Mouse (Mus musculus): ENCODE results near the gene Spindoc. TPM values are rescaled to one million over a fixed set of nuclear protein-coding genes. Genes with fewer than 3 reads are reported as not detected.
"Not testable (repeated sequence)": the region's sequence is repeated elsewhere in the genome, so short reads cannot be mapped to it uniquely, and the experiment has no call there.

The Spindoc gene
- polyA plus RNA-seq, 1 experiment from 2014 or later: 51.7 TPM

GRCm38 (mm10) chr19:7417911-7418849 lies 35.4 kb upstream of the Spindoc start:
- Histone ChIP-seq H3K4me1 (peaks cover 60% of the 10 kb centered on the region), H3K27ac (replicated peaks) (peak overlapping the region; percentile 99), H3K4me3 (peak overlapping the region; percentile 90), H3K27me3 (ENCODE audit: low read depth, poor library complexity, severe bottlenecking) (peaks cover 50% of the 10 kb centered on the region), H3K9me3 (replicated peaks) (no peaks in the 10 kb centered on the region), H3K36me3 (peaks cover 39% of the 10 kb centered on the region)
- WGBS: under 1% methylated on average over 49 of the region's 59 CpGs
- DNase-seq (ENCODE audit: low spot score): peak; percentile 85

- no peaks in the 10 kb centered on the region for H3K9me3 ChIP-seq (replicated peaks)
- H3K36me3 ChIP-seq: peaks cover 28% of the 10 kb centered on the region
- peaks cover 39% of the 10 kb centered on the region for H3K27me3 ChIP-seq (ENCODE audit: low read depth, poor library complexity, severe bottlenecking)
- under 1% methylated on average over 107 of the region's 107 CpGs for WGBS
- H3K27ac ChIP-seq (replicated peaks): peak within 1 kb of the TSS; percentile 99
- peak; percentile 85 for DNase-seq (ENCODE audit: low spot score)
- H3K4me1 ChIP-seq: peaks cover 49% of the 10 kb centered on the region
- peak within 1 kb of the TSS; percentile 90 for H3K4me3 ChIP-seq
Observed at GRCm38 (mm10) chr19:7416834-7417735, 34.3 kb upstream of the Spindoc start, which contains the start of gene 2700081O15Rik. Gene 2700081O15Rik (plus strand): TSS chr19:7417625.

GRCm38 (mm10) chr19:7415916-7416833 lies 33.4 kb upstream of the Spindoc start:
- 34% methylated on average over 22 of the region's 22 CpGs for WGBS
- Histone ChIP-seq H3K4me3 (peak overlapping the region; percentile 90), H3K27me3 (ENCODE audit: low read depth, poor library complexity, severe bottlenecking) (peaks cover 31% of the 10 kb centered on the region), H3K36me3 (peaks cover 18% of the 10 kb centered on the region), H3K27ac (replicated peaks) (peak overlapping the region; percentile 99), H3K9me3 (replicated peaks) (no peaks in the 10 kb centered on the region), H3K4me1 (peaks cover 40% of the 10 kb centered on the region)
- no peak for DNase-seq (ENCODE audit: low spot score)

- 52% methylated on average over 2 of the region's 2 CpGs for WGBS
- Histone ChIP-seq H3K4me3 (no peak overlapping the region), H3K4me1 (peaks cover 14% of the 10 kb centered on the region), H3K9me3 (replicated peaks) (no peaks in the 10 kb centered on the region), H3K27me3 (ENCODE audit: low read depth, poor library complexity, severe bottlenecking) (peaks cover 16% of the 10 kb centered on the region), H3K36me3 (no peaks in the 10 kb centered on the region), H3K27ac (replicated peaks) (no peak overlapping the region)
- no peak for DNase-seq (ENCODE audit: low spot score)
Observed at GRCm38 (mm10) chr19:7412361-7412760, 29.6 kb upstream of the Spindoc start.

- no peak overlapping the region for H3K4me3 ChIP-seq
- peaks cover 9% of the 10 kb centered on the region for H3K27me3 ChIP-seq (ENCODE audit: low read depth, poor library complexity, severe bottlenecking)
- WGBS: 89% methylated on average over 9 of the region's 9 CpGs
- no peak overlapping the region for H3K27ac ChIP-seq (replicated peaks)
- no peak for DNase-seq (ENCODE audit: low spot score)
- no peaks in the 10 kb centered on the region for H3K4me1 ChIP-seq
- no peaks in the 10 kb centered on the region for H3K36me3 ChIP-seq
- H3K9me3 ChIP-seq (replicated peaks): no peaks in the 10 kb centered on the region
Observed at GRCm38 (mm10) chr19:7404623-7405229, 21.9 kb upstream of the Spindoc start.

GRCm38 (mm10) chr19:7400635-7401034 lies 17.8 kb upstream of the Spindoc start:
- no peak overlapping the region for H3K4me3 ChIP-seq
- peaks cover 17% of the 10 kb centered on the region for H3K27me3 ChIP-seq (ENCODE audit: low read depth, poor library complexity, severe bottlenecking)
- no peaks in the 10 kb centered on the region for H3K9me3 ChIP-seq (replicated peaks)
- 79% methylated on average over 11 of the region's 11 CpGs for WGBS
- H3K4me1 ChIP-seq: no peaks in the 10 kb centered on the region
- no peak overlapping the region for H3K27ac ChIP-seq (replicated peaks)
- DNase-seq (ENCODE audit: low spot score): no peak
- H3K36me3 ChIP-seq: no peaks in the 10 kb centered on the region

GRCm38 (mm10) chr19:7398898-7399297 lies 16.1 kb upstream of the Spindoc start:
- peaks cover 17% of the 10 kb centered on the region for H3K27me3 ChIP-seq (ENCODE audit: low read depth, poor library complexity, severe bottlenecking)
- peaks cover 15% of the 10 kb centered on the region; the same call in 1 of the 2 replicates for H3K9me3 ChIP-seq (replicated peaks)
- not testable (repeated sequence) for H3K4me1 ChIP-seq; H3K4me3 ChIP-seq; DNase-seq (ENCODE audit: low spot score); H3K27ac ChIP-seq (replicated peaks); H3K36me3 ChIP-seq
- 33% methylated on average over 24 of the region's 24 CpGs for WGBS

- not testable (repeated sequence) for H3K36me3 ChIP-seq; H3K4me1 ChIP-seq; H3K27ac ChIP-seq (replicated peaks); H3K4me3 ChIP-seq; DNase-seq (ENCODE audit: low spot score)
- 88% methylated on average over 9 of the region's 10 CpGs for WGBS
- Histone ChIP-seq H3K27me3 (ENCODE audit: low read depth, poor library complexity, severe bottlenecking) (peaks cover 17% of the 10 kb centered on the region), H3K9me3 (replicated peaks) (peaks cover 15% of the 10 kb centered on the region; the same call in 1 of the 2 replicates)
Observed at GRCm38 (mm10) chr19:7396867-7397826, 14.4 kb upstream of the Spindoc start.

GRCm38 (mm10) chr19:7388488-7388887 lies 5.7 kb upstream of the Spindoc start:
- no peak overlapping the region for H3K4me3 ChIP-seq
- H3K9me3 ChIP-seq (replicated peaks): peaks cover 18% of the 10 kb centered on the region; the same call in 1 of the 2 replicates
- H3K27ac ChIP-seq (replicated peaks): no peak overlapping the region
- H3K36me3 ChIP-seq: peaks cover 32% of the 10 kb centered on the region
- 83% methylated on average over 6 of the region's 6 CpGs for WGBS
- peaks cover 13% of the 10 kb centered on the region for H3K4me1 ChIP-seq
- H3K27me3 ChIP-seq (ENCODE audit: low read depth, poor library complexity, severe bottlenecking): no peaks in the 10 kb centered on the region
- DNase-seq (ENCODE audit: low spot score): no peak

GRCm38 (mm10) chr19:7386042-7386441 lies 3.2 kb upstream of the Spindoc start:
- Histone ChIP-seq H3K36me3 (peaks cover 34% of the 10 kb centered on the region), H3K9me3 (replicated peaks) (peaks cover 17% of the 10 kb centered on the region; the same call in 1 of the 2 replicates), H3K27me3 (ENCODE audit: low read depth, poor library complexity, severe bottlenecking) (no peaks in the 10 kb centered on the region), H3K4me3 (no peak overlapping the region), H3K4me1 (peaks cover 33% of the 10 kb centered on the region), H3K27ac (replicated peaks) (no peak overlapping the region)
- WGBS: 59% methylated on average over 2 of the region's 2 CpGs
- no peak for DNase-seq (ENCODE audit: low spot score)

Measured in midbrain, embryonic 10.5 days (tissue).